Mouse (Mus musculus) T-helper 17 cell (primary cell): ENCODE results near the gene Mansc4.

Experiments used
- in situ Hi-C, 2 experiments: fragments of 300-600 bp; cut with MboI, MseI; formaldehyde crosslinking; loops; 1 replicate in 1 of 2; 2 replicates in 1 of 2; pipeline ENCODE4 v1.15.1; 2025; ENCODE audit warnings: high pct_unique_total_duplicates in 2 of 2

Mansc4 gene

DNA sequence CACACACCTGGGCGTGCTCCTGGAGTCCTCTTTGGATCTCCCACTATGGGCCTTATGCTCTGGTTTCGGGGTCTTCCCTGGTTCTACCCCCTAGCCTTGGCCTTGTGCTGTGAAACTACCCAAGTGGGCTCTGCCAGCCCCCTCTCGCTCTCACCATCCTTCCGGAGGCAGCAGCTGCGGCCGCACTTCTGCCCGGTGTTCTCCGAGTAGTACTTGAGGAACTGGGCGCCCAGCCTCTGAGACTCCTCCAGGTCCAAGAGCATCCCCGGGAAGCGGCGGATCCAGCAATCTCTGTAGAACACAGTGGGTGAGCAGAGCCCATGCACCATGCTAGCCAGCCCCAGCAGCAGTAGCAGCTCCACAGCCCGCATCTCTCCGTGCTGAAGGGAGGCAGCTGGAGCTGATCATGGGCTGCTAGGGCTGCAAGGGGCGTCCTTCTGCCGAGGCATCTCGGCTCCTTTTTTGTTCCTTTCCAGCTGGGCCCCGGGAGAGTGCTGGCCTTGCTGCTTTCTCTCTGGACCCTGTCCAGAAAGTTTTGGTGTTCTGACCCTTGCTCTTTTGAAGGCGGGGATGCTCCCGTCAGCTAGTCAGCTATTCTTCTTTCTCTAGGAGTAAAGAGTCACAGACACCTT, at the start of gene Mansc4:
TSS of gene Mansc4 (minus strand) at position 439 of the 632 bp plus-strand sequence.
- in situ Hi-C loops, result no loop called here

GRCm38 (mm10) chr6:147127239-147127638, 40.4 kb upstream of the Mansc4 start:
- in situ Hi-C loops, result no loop called here

DNA sequence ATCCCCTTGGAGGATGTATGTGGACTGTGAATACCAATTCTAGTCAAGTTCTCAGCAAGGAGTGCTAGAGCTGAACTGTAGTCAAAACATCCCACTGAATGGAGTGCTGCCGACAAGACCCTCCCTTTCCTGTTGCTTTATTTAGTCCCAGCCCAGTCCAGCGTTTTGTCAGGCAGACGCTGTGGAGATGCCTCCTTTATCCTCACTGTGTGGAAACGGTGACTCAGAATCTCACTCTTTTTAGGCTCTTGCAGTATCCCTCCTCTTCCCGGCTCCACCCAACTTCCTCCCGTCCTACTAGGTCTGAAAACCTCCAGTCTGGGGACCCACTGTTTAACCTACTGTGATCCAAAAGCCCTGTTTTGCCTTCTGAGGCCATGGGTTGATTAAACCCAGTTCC, 34.5 kb upstream of the Mansc4 start:
- in situ Hi-C loops, result loop anchor here in 1 of 2 experiments (25.0 kb wide), 1 partner anchor 1816 kb away; the partner anchor contains the start of gene Sinhcaf

GRCm38 (mm10) chr6:147118190-147118589, 31.4 kb upstream of the Mansc4 start:
- in situ Hi-C loops, result loop anchor here (5.0 to 25.0 kb wide), 3 partner anchors 76 to 1819 kb away; partner anchors contain the start of genes Med21 (in 1 of the 2), Mrps35 (in 1 of the 2), Sinhcaf (in 1 of the 2) and Tm7sf3 (in 1 of the 2)

- in situ Hi-C loops, result loop anchor here (5.0 to 25.0 kb wide), 3 partner anchors 75 to 1820 kb away; partner anchors contain the start of genes Med21 (in 1 of the 2), Mrps35 (in 1 of the 2), Sinhcaf (in 1 of the 2) and Tm7sf3 (in 1 of the 2)
Observed at GRCm38 (mm10) chr6:147117764-147118163, 30.9 kb upstream of the Mansc4 start.

DNA sequence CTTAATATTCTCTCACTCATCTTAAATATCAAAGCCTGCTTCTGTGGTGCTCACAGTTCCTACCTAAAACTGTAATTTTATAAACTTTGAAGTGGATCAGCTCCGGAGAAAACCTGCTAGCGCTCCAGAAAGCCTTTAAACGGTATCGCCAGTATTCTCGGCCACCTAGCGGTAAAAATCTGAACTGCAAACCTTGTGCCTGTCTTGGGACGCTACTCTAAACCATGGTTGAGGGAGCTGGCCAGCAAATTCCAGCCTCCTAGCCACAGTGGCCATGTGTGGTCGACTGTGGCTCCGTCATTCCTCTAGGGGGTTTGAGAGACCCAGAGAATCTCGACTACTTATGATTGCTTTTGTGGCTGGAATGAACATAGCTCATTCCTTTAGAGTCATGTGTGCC, 29.7 kb upstream of the Mansc4 start:
- in situ Hi-C loops, result loop anchor here (5.0 to 25.0 kb wide), 3 partner anchors 74 to 1821 kb away; partner anchors contain the start of genes Med21 (in 1 of the 2), Mrps35 (in 1 of the 2), Sinhcaf (in 1 of the 2) and Tm7sf3 (in 1 of the 2)

GRCm38 (mm10) chr6:147109283-147109682, 22.5 kb upstream of the Mansc4 start:
- in situ Hi-C loops, result loop anchor here in 1 of 2 experiments (25.0 kb wide), 1 partner anchor 1828 kb away; the partner anchor contains the start of gene Sinhcaf

- in situ Hi-C loops, result loop anchor here in 1 of 2 experiments (25.0 kb wide), 1 partner anchor 1831 kb away; the partner anchor contains the start of gene Sinhcaf
Observed at GRCm38 (mm10) chr6:147106716-147107115, 19.9 kb upstream of the Mansc4 start.

DNA sequence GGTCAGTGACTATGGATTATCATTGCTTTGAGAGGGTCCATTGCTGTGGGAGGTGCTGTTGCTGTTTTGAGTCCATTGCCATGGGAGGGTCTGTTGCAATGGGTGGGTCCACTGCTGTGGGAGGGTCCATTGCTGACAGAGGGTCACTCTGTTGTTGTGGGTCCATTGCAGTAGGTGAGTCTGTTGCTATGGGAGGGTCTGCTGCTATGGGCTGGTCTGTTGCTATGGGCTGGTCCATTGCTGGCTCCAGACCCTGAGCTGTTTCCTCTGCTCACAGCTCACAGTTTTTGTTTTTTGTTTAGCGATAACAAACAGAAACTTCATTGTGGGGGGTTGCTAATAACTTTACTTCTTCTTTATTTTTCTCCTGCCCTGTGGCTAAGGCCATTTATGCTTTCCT, 18.7 kb upstream of the Mansc4 start:
- in situ Hi-C loops, result loop anchor here in 1 of 2 experiments (25.0 kb wide), 1 partner anchor 1832 kb away; the partner anchor contains the start of gene Sinhcaf

GRCm38 (mm10) chr6:147102293-147102692, 15.5 kb upstream of the Mansc4 start:
- in situ Hi-C loops, result loop anchor here in 1 of 2 experiments (25.0 kb wide), 1 partner anchor 1835 kb away; the partner anchor contains the start of gene Sinhcaf

DNA sequence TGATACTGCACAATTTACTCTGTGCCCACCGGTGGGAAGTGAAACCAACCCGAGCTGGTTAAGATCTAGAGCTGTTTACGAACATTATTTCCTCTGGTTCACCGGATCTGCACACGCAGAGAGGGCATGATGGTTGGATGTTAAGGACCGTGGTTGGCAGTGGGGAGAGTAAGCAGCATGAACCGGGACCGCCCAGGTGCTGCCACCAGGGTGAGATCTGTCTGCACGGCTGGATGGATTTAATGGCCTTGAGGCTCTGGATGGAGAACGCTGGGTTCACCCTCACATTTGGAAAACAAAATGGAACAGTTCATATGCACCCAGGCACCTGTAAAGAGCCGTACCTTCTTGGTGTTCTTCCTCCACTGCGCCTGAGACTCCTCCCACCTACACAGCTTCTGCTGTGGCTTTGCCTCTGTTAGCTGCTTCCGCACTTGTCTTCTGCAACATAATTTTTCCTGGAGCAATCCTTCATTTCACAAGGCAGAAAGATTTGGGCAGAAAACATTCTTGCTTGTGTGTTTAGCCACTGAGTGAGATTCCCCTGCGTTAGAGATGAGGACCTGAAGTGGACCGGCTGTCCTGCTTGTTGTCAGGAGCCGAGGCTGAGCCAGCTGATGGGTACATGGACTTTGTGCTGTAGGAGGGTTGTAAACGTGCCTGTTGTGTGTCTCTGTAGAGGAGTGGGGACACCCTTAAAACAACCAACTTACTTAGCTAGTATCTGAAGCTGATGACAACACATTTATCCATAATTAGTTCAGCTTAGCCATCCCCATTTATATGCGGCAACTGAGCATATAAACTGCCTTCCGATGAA, 12.8 kb upstream of the Mansc4 start:
- in situ Hi-C loops, result loop anchor here in 1 of 2 experiments (25.0 kb wide), 1 partner anchor 1838 kb away; the partner anchor contains the start of gene Sinhcaf

DNA sequence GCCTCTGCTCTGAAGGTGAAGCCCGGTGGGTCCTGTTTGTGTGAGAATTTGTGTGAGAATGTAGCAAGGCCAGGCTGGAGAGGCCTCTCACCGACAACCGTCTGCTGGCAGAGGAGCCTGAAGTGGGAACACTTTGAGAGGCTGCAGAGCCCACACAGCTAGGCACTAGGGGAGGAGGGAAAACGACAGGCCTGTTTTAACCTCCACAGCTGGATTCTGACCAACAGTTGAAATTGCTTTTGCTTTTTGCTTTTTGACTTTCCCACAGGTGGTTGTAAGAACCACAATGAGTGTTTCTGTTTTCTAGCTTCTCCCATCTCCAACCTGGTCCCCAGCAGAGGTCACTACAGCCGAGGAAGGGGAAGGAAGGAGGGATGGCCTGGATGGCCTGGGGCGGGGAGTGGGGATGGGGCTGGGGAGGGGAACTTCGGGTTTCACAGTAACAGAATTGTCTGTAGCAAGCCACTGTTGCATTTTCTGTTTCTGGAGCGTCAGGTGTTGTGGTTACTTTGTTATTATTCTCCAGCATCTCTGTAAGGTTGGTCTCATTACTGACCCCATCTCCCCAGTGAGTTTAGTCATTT, 10.6 kb upstream of the Mansc4 start:
- in situ Hi-C loops, result no loop called here

- in situ Hi-C loops, result no loop called here
Observed at GRCm38 (mm10) chr6:147096934-147097333, 10.1 kb upstream of the Mansc4 start.

DNA sequence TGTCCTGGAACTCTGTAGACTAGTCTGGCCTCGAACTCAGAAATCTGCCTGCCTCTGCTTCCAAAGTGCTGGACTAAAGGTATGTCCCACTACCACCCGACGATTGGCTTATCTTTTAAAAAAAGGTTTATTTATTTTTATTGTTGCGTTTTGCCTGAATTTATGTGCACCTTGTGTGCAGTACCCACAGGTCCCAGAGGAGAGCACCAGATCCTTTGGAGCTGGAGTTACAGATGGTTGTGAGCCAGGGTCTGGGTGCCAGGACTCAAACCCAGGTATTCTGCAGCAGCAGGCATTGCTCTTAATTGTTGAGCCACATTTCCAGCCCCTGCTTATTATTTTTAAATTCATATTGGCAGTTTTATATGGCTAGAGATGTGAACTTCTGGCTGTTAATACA, 9.3 kb upstream of the Mansc4 start:
- in situ Hi-C loops, result no loop called here

DNA sequence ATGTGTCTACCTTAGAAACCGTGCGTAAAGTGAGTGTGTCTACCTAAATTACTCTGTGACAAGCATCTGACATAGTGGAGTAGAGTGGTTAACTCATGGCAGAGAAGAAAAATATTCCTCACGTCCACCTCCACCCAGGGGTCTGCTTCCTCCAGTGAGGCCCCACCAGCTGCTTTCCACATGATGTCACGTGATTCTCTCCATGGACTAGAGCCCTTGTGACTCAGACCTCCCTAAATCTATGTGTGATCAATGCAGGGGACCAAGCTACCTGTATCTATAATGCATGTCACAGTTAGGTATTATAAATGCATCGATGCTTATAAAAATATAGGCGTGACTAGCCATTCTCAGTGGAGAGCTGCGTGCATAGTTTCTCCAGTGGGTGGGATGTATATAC, 7.9 kb upstream of the Mansc4 start:
- in situ Hi-C loops, result no loop called here

GRCm38 (mm10) chr6:147092136-147092535, 5.3 kb upstream of the Mansc4 start:
- in situ Hi-C loops, result no loop called here

DNA sequence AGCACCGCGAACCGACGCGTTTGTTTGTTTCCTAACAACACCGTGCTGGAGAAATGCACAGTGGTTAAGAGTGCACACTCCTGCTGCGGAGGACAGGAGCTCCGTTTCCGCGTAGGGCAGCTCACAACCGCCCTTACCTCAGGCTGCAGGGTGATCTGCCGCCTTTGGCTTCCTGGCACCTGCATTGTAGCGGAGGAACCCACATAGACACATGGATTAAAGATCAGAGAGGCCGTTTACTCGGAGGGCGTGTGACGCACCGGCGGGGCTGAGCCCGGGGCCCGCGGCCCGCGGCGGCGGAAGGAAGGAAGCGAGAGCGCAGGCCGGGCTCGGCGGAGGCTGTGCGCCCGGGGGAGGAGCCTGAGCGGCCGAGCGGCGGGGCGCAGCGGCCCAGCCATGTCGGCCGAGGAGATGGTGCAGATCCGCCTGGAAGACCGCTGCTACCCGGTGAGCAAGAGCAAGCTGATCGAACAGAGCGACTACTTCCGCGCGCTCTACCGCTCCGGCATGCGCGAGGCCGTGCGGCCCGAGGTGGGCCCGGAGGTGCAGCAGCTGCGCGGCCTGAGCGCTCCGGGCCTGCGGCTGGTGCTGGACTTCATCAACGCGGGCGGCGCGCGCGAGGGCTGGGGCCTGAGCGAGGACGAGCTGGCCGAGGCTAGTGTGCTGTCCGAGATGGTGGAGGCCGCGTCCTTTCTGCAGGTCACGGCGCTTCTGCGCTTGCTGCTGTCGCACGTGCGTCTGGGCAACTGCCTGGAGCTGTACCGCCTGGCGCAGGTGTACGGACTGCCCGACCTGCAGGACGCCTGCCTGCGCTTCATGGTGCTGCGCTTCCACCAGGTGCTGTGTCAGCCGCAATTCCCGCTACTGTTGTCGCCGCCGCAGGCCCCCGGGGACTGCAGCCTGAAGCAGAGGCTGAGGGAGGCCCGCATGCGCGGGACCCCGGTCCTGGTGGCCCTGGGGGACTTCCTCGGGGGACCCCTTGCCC, 4.6 kb upstream of the Mansc4 start, which contains the start of gene Klhl42:
TSS of gene Klhl42 (plus strand) at position 244 of the 985 bp plus-strand sequence.
- in situ Hi-C loops, result no loop called here

GRCm38 (mm10) chr6:147090191-147090590, 3.4 kb upstream of the Mansc4 start:
- in situ Hi-C loops, result no loop called here

DNA sequence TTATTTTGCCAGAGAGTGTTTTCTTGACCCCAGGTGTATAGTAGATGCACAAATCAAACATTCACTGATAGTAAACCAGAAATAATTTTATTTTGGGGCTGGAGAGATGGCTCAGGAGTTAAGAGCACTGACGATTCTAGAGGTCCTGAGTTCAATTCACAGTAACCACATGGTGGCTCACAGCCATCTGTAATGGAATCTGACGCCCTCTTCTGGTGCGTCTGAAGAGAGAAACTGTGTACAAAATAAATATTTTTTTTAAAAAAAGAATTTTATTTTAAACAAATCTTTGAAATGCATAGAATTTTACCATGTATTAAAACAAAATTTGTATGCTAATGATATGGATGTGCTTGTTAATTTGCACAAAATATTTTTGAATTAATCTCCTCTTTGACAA, 1.7 kb upstream of the Mansc4 start:
- in situ Hi-C loops, result no loop called here

- in situ Hi-C loops, result no loop called here
Observed at GRCm38 (mm10) chr6:147087736-147088135, 904 bp upstream of the Mansc4 start.
